Mouse (Mus musculus) liver, embryonic 14.5 days (tissue): Measurements from ENCODE around the gene Auts2.

Experiments
- CTCF ChIP-seq: IDR thresholded peaks from 2 replicates; pipeline ENCODE4 v1.5.1; 2016; ENCODE audit warnings: antibody characterized with exemption, low read depth, control low read depth
- EP300 ChIP-seq: IDR thresholded peaks from 2 replicates; pipeline ENCODE4 v1.6.1; 2016; ENCODE audit warnings: antibody characterized with exemption, low read depth

DNA sequence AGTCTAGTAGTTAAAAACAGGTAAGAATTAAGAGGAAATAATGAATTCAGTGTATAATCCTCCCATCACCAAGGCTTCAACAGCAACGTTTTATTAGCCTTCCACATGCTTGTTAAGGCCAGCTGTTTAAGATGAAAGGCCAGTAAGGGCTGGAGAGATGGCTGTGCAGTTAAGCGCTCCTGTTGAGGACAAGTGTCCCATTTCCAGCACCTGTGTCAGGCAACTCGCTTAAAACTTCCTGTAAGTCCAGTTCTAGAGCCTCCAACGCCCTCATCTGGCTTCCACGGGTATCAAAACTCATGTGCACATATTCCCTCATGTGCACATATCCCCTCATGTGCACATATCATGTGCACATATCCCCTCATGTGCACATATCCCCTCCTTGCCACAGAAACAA is 41.1 kb downstream of the Auts2 start:
- TF ChIP-seq EP300, result no peak
- TF ChIP-seq CTCF, result no peak
